Mouse (Mus musculus) limb, embryonic 10.5 days (tissue): ENCODE results near the gene Tmem254c. TPM values are rescaled to one million over a fixed set of nuclear protein-coding genes. Genes with fewer than 3 reads are reported as not detected.
"Not testable (repeated sequence)": the region's sequence is repeated elsewhere in the genome, so short reads cannot be mapped to it uniquely, and the experiment has no call there.

Experiments
- DNase-seq: peaks from one replicate; pipeline ENCODE4 v3.0.0-alpha.2; 2017; ENCODE audit warnings: low spot score
- H3K27ac ChIP-seq: fragments of 300-500 bp; sonication (generic); 2 replicates; pipeline ENCODE4 v1.5.1; 2016; ENCODE audit warnings: mild to moderate bottlenecking
- H3K27me3 ChIP-seq: fragments of 300-500 bp; sonication (generic); 2 replicates; pipeline ENCODE4 v1.6.1; 2016; ENCODE audit warnings: low read depth, mild to moderate bottlenecking; ENCODE audit not compliant: poor library complexity, severe bottlenecking
- H3K36me3 ChIP-seq: fragments of 300-500 bp; sonication (generic); 2 replicates; pipeline ENCODE4 v1.6.1; 2016; ENCODE audit warnings: mild to moderate bottlenecking, moderate library complexity
- H3K4me1 ChIP-seq: fragments of 300-500 bp; sonication (generic); 2 replicates; pipeline ENCODE4 v1.6.1; 2016
- H3K4me3 ChIP-seq: fragments of 300-500 bp; sonication (generic); 2 replicates; pipeline ENCODE4 v1.5.1; 2016; ENCODE audit warnings: mild to moderate bottlenecking, moderate library complexity
- H3K9me3 ChIP-seq: fragments of 300-500 bp; sonication (generic); replicated peaks from 2 replicates; pipeline ENCODE4 v1.6.1; 2016; ENCODE audit warnings: mild to moderate bottlenecking
- WGBS: fragments of 180-500 bp; shearing (Covaris S2); methylation state at CpG from one replicate; pipeline ENCODE4 v1.1.7; 2016; 5-methylcytosine and 5-hydroxymethylcytosine counted together
- polyA plus RNA-seq: library from polyadenylated mRNA; unstranded; fragments of >200 nt; fragmentation: Nextera tagmentation; extraction: Ambion mirVana; gene quantifications from 2 replicates; pipeline ENCODE4 v1.2.1, GENCODE M21; 2016

Gene Tmem254c
- polyA plus RNA-seq: 16.8 and 22.5 TPM in 2 replicates

GRCm38 (mm10) chr14:26067325-26067633 lies at the start of gene Tmem254c:
Gene Tmem254c (minus strand): TSS chr14:26067355.
- H3K36me3 ChIP-seq, H3K27ac ChIP-seq, H3K4me3 ChIP-seq, H3K9me3 ChIP-seq, DNase-seq, H3K4me1 ChIP-seq, H3K27me3 ChIP-seq: not testable (repeated sequence)
- no CpG with 5 or more reads among the region's 10 CpGs for WGBS

- H3K27ac ChIP-seq, DNase-seq, H3K27me3 ChIP-seq, H3K4me1 ChIP-seq, H3K9me3 ChIP-seq, H3K4me3 ChIP-seq, H3K36me3 ChIP-seq: not testable (repeated sequence)
- no CpG with 5 or more reads among the region's 3 CpGs for WGBS
Measured at GRCm38 (mm10) chr14:26097622-26098021, 30.5 kb upstream of the Tmem254c start.

- H3K4me3 ChIP-seq, H3K27ac ChIP-seq: not testable (repeated sequence)
- no CpG with 5 or more reads among the region's 1 CpGs for WGBS
Measured at GRCm38 (mm10) chr14:26081997-26082396, 14.8 kb upstream of the Tmem254c start, which contains the start of gene Cphx3. Gene Cphx3 (plus strand): TSS chr14:26082297.

GRCm38 (mm10) chr14:26081216-26081615 lies 14.1 kb upstream of the Tmem254c start, which contains the start of gene Cphx2:
Gene Cphx2 (plus strand): TSS chr14:26081516.
- no CpG with 5 or more reads among the region's 6 CpGs for WGBS
- not testable (repeated sequence) for H3K27ac ChIP-seq, H3K36me3 ChIP-seq, H3K27me3 ChIP-seq, H3K9me3 ChIP-seq, H3K4me1 ChIP-seq, DNase-seq, H3K4me3 ChIP-seq

More at GRCm38 (mm10) chr14:26081997-26082396, 14.8 kb upstream of the Tmem254c start, which contains the start of gene Cphx3:
- not testable (repeated sequence) for H3K9me3 ChIP-seq, H3K27me3 ChIP-seq, DNase-seq, H3K36me3 ChIP-seq, H3K4me1 ChIP-seq

GRCm38 (mm10) chr14:26076620-26077390 lies 9.7 kb upstream of the Tmem254c start:
- H3K9me3 ChIP-seq, H3K36me3 ChIP-seq, H3K4me3 ChIP-seq, H3K27me3 ChIP-seq, DNase-seq, H3K27ac ChIP-seq, H3K4me1 ChIP-seq: not testable (repeated sequence)
- no CpG with 5 or more reads among the region's 5 CpGs for WGBS

- not testable (repeated sequence) for H3K36me3 ChIP-seq, H3K27ac ChIP-seq, H3K9me3 ChIP-seq, H3K27me3 ChIP-seq, H3K4me3 ChIP-seq, H3K4me1 ChIP-seq, DNase-seq
- no CpG with 5 or more reads among the region's 44 CpGs for WGBS
Measured at GRCm38 (mm10) chr14:26066574-26067324, 406 bp downstream of the Tmem254c start.

- not testable (repeated sequence) for H3K36me3 ChIP-seq, DNase-seq, H3K9me3 ChIP-seq, H3K27me3 ChIP-seq, H3K4me3 ChIP-seq, H3K27ac ChIP-seq, H3K4me1 ChIP-seq
- WGBS: no CpG with 5 or more reads among the region's 6 CpGs
Measured at GRCm38 (mm10) chr14:26059362-26059761, 7.8 kb downstream of the Tmem254c start.

GRCm38 (mm10) chr14:26058184-26058583 lies 9.0 kb downstream of the Tmem254c start:
- not testable (repeated sequence) for H3K27ac ChIP-seq, DNase-seq, H3K4me3 ChIP-seq, H3K36me3 ChIP-seq, H3K9me3 ChIP-seq, H3K27me3 ChIP-seq, H3K4me1 ChIP-seq
- no CpG with 5 or more reads among the region's 3 CpGs for WGBS

GRCm38 (mm10) chr14:26048767-26049166 lies 18.4 kb downstream of the Tmem254c start:
- WGBS: no CpG with 5 or more reads among the region's 9 CpGs

GRCm38 (mm10) chr14:26047026-26047425 lies 20.1 kb downstream of the Tmem254c start:
- H3K4me1 ChIP-seq: not testable (repeated sequence)
- no CpG with 5 or more reads among the region's 8 CpGs for WGBS

More at GRCm38 (mm10) chr14:26048767-26049166, 18.4 kb downstream of the Tmem254c start:
- H3K36me3 ChIP-seq, H3K4me1 ChIP-seq, H3K9me3 ChIP-seq, H3K4me3 ChIP-seq, DNase-seq, H3K27me3 ChIP-seq, H3K27ac ChIP-seq: not testable (repeated sequence)

GRCm38 (mm10) chr14:26045007-26045406 lies 22.1 kb downstream of the Tmem254c start:
- H3K27ac ChIP-seq, H3K4me1 ChIP-seq, H3K9me3 ChIP-seq, H3K4me3 ChIP-seq, H3K36me3 ChIP-seq, DNase-seq, H3K27me3 ChIP-seq: not testable (repeated sequence)
- no CpG with 5 or more reads among the region's 5 CpGs for WGBS

More at GRCm38 (mm10) chr14:26047026-26047425, 20.1 kb downstream of the Tmem254c start:
- H3K9me3 ChIP-seq, H3K36me3 ChIP-seq, H3K27ac ChIP-seq, H3K4me3 ChIP-seq, H3K27me3 ChIP-seq, DNase-seq: not testable (repeated sequence)

GRCm38 (mm10) chr14:26042611-26043010 lies 24.5 kb downstream of the Tmem254c start, which contains the start of gene Gm9780:
Gene Gm9780 (minus strand): TSS chr14:26042711.
- H3K4me3 ChIP-seq, H3K27me3 ChIP-seq, H3K27ac ChIP-seq, DNase-seq, H3K36me3 ChIP-seq, H3K4me1 ChIP-seq, H3K9me3 ChIP-seq: not testable (repeated sequence)
- WGBS: no CpG with 5 or more reads among the region's 26 CpGs

GRCm38 (mm10) chr14:26035439-26035838 lies 31.7 kb downstream of the Tmem254c start:
- H3K4me1 ChIP-seq, H3K9me3 ChIP-seq, DNase-seq, H3K27me3 ChIP-seq, H3K36me3 ChIP-seq, H3K27ac ChIP-seq, H3K4me3 ChIP-seq: not testable (repeated sequence)
- no CpG with 5 or more reads among the region's 6 CpGs for WGBS
